Mouse (Mus musculus) spleen, adult 2 months (tissue): ENCODE data around the gene Tll2.

ENCODE experiments used
- CTCF ChIP-seq: fragments of 200-500 bp; IDR thresholded peaks from 2 replicates; pipeline ENCODE4 v1.5.1; 2011; ENCODE audit warnings: mild to moderate bottlenecking, inconsistent platforms; ENCODE audit not compliant: insufficient read depth, insufficient read length, insufficient replicate concordance; ENCODE audit errors: extremely low read depth
- POLR2A ChIP-seq: fragments of 200-500 bp; IDR thresholded peaks from 2 replicates; pipeline ENCODE4 v1.6.1; 2011; ENCODE audit warnings: low read depth, low read length, inconsistent platforms

DNA sequence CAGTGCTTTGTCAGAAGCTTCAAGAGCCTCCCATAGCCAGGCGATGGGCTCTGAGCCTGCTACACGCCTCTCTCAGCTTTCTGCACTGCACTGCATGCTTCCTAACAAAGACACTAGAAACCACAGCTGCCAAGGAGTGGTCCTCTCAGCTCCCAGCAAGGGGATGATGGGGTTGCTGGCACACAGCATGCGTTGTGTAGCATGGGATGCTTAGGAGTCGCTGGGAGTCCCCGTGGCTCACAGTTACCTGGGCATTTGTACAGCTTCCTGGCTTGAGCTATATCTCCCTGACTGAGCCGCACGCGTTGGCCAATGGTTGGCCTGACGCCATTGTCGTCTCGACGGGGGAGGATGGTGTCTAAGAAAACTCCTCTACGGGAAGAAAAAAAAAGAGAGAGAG, 86.7 kb downstream of the Tll2 start:
- no peak for TF ChIP-seq CTCF
- TF ChIP-seq POLR2A = no peak
